Mouse (Mus musculus) stomach, postnatal 0 days (tissue): Measurements from ENCODE around the gene Col24a1. TPM values are rescaled to one million over a fixed set of nuclear protein-coding genes. Genes with fewer than 3 reads are reported as not detected.

Source experiments
- ATAC-seq: fragments of 200-750 bp; cut with Nextera tagmentation; 2 replicates; pipeline ENCODE4 v1.8.0; 2017; ENCODE audit not compliant: low FRiP score, low TSS enrichment
- DNase-seq: peaks from one replicate; pipeline ENCODE4 v3.0.0-alpha.2; 2016; ENCODE audit warnings: low spot score
- H3K27ac ChIP-seq: fragments of 300-500 bp; sonication (generic); replicated peaks from 2 replicates; pipeline ENCODE4 v1.5.1; 2014; ENCODE audit warnings: mild to moderate bottlenecking, control low read depth
- H3K27me3 ChIP-seq: fragments of 300-500 bp; sonication (generic); 2 replicates; pipeline ENCODE4 v1.6.1; 2014; ENCODE audit warnings: low read length; ENCODE audit not compliant: control insufficient read depth, insufficient read depth
- H3K36me3 ChIP-seq: fragments of 300-500 bp; sonication (generic); 2 replicates; pipeline ENCODE4 v1.6.1; 2014; ENCODE audit warnings: low read length, mixed read lengths; ENCODE audit not compliant: control insufficient read depth, insufficient read depth
- H3K4me1 ChIP-seq: fragments of 300-500 bp; sonication (generic); replicated peaks from 2 replicates; pipeline ENCODE4 v1.6.1; 2014; ENCODE audit warnings: antibody characterized with exemption; ENCODE audit not compliant: control insufficient read depth, insufficient read depth
- H3K4me2 ChIP-seq: fragments of 300-500 bp; sonication (generic); replicated peaks from 2 replicates; pipeline ENCODE4 v1.6.1; 2014; ENCODE audit warnings: low read depth, mild to moderate bottlenecking, control low read depth, moderate library complexity
- H3K4me3 ChIP-seq: fragments of 300-500 bp; sonication (generic); 2 replicates; pipeline ENCODE4 v1.5.1; 2014; ENCODE audit warnings: low read depth, low read length, control low read depth
- H3K9ac ChIP-seq: fragments of 300-500 bp; sonication (generic); 2 replicates; pipeline ENCODE4 v1.6.1; 2014; ENCODE audit warnings: mild to moderate bottlenecking, low read length, control low read depth, mixed read lengths
- H3K9me3 ChIP-seq: fragments of 300-500 bp; sonication (generic); 2 replicates; pipeline ENCODE4 v1.6.1; 2016; ENCODE audit warnings: low read length; ENCODE audit not compliant: control insufficient read depth
- CTCF ChIP-seq: IDR thresholded peaks from 2 replicates; pipeline ENCODE4 v1.5.1; 2016; ENCODE audit warnings: antibody characterized with exemption, low read depth, mild to moderate bottlenecking, moderate library complexity
- EP300 ChIP-seq: optimal IDR thresholded peaks from 2 replicates; pipeline ENCODE3; 2016; ENCODE audit warnings: antibody characterized with exemption
- WGBS: fragments of 180-500 bp; shearing (Covaris S2); extraction: QIAGEN DNeasy Blood & Tissue Kit; methylation state at CpG from one replicate; pipeline ENCODE4 v1.1.7; 2014; 5-methylcytosine and 5-hydroxymethylcytosine counted together
- polyA plus RNA-seq: library from polyadenylated mRNA; unstranded; fragments of >200 nt; fragmentation: Nextera tagmentation; extraction: Ambion mirVana; gene quantifications from 2 replicates; pipeline ENCODE4 v1.2.1, GENCODE M21; 2015

Gene Col24a1
- polyA plus RNA-seq, 1 experiment from 2014 or later: 0.89 TPM

DNA sequence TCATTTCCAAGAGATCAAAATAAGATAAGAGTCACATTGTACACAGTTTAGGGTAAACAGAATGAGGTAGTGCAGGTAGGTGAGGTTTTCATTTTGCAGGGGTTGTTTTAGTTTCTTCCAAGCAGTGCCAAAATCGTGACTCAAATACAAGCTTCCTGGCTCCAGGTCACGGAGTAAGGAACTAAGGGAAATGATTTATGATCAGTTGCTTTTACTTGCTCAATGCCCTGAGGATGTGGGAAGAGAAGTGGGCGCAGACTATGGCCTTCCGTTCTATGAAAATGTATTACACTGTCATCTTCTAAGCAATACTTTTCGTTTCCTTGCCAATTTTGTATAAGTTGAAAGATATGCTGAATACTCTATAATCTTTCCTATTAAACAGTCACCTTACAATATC lies 13.0 kb downstream of the Col24a1 start:
- 46% methylated on average over 5 of the region's 5 CpGs for WGBS
- H3K4me1 ChIP-seq: no peaks in the 10 kb centered on the region
- H3K27ac ChIP-seq: no peak overlapping the region
- ATAC-seq: no peak
- H3K36me3 ChIP-seq: no peaks in the 10 kb centered on the region
- H3K4me3 ChIP-seq: no peak overlapping the region
- no peak for TF ChIP-seq EP300
- no peak for TF ChIP-seq CTCF
- no peak overlapping the region for H3K4me2 ChIP-seq
- no peaks in the 10 kb centered on the region for H3K27me3 ChIP-seq
- no peak for DNase-seq
- H3K9ac ChIP-seq: no peak overlapping the region
- no peaks in the 10 kb centered on the region for H3K9me3 ChIP-seq

DNA sequence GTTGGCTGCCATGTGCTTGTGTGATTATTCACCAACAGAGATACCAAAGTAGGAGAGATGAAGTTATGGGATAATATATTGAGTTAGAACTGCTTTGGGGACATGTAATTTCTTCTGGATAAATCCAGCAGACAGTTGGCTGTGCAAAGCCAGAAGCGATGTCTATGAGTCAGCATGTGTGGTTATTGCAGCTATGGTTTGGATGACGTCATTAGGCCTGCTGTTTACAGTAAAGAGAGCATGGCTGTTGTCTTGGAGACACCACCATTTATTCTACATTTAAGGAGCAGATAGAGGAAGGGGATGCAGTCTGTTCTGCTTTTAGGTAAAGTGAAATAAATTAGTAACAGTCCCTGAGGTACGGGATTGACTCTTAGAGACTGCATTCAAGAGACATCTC lies 14.9 kb downstream of the Col24a1 start:
- H3K9me3 ChIP-seq: no peaks in the 10 kb centered on the region
- WGBS: 64% methylated on average over 3 of the region's 3 CpGs
- no peak for ATAC-seq
- H3K4me3 ChIP-seq: no peak overlapping the region
- H3K36me3 ChIP-seq: no peaks in the 10 kb centered on the region
- no peak overlapping the region for H3K27ac ChIP-seq
- no peaks in the 10 kb centered on the region for H3K4me1 ChIP-seq
- no peak overlapping the region for H3K9ac ChIP-seq
- TF ChIP-seq CTCF (no peak), EP300 (no peak)
- no peaks in the 10 kb centered on the region for H3K27me3 ChIP-seq
- no peak overlapping the region for H3K4me2 ChIP-seq
- DNase-seq: no peak

DNA sequence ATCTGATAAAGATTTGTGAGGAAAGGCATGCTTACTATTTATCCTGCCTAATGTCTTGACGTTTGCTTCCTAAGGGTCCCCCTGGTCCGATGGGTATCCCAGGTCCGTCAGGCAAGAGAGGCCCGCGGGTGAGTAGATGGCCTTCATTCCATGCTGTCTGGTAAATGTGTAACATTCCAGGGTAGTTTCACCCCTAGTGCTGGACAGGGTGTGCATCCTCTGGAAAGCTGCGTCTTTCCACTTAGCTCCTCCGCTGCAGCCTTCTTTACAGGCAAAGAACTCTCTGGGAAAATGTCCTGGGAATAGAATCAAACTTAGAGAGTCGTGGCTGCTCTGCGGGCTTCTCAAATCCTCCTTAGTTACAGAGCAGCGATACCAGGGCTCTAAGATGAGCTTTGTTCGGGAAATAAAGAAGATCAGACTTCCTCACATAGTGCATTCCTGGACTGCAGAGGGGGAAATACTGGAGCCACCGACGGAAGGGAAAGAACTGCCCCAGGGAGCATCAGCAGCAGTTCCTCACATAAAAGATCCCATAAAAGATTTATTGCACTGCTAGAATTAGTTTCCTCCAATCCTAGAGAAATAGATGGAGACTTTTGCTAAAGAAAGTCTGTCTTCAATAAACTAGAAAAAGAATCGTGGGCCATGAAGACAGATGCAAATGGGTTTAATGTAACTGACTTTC lies 28.5 kb downstream of the Col24a1 start:
- ATAC-seq: no peak
- WGBS: 71% methylated on average over 14 of the region's 14 CpGs
- DNase-seq: no peak
- Histone ChIP-seq H3K27ac (no peak overlapping the region), H3K9me3 (no peaks in the 10 kb centered on the region), H3K27me3 (no peaks in the 10 kb centered on the region), H3K9ac (no peak overlapping the region), H3K4me1 (no peaks in the 10 kb centered on the region), H3K4me2 (no peak overlapping the region), H3K36me3 (no peaks in the 10 kb centered on the region), H3K4me3 (no peak overlapping the region)
- TF ChIP-seq EP300: no peak
- no peak for TF ChIP-seq CTCF

DNA sequence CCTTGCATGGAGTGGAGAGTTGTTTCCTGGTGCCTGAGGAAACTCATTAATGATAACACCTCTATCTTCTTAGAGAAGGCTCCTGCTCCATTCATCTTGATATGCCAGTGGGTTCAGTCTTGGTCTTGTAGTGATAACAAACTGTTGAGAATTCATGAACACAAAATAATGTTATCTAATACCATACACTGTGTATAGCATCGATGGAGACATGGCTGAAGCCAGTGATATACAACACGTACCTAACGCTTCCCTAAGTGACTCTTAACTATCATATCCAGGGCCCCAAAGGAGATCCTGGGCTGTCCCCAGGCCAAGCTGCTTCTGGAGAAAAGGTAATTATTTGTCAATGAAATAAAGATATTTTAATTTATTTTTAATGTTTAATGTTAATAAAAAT lies 33.1 kb downstream of the Col24a1 start:
- ATAC-seq (no peak), DNase-seq (no peak)
- Histone ChIP-seq H3K9ac (no peak overlapping the region), H3K9me3 (no peaks in the 10 kb centered on the region), H3K27me3 (no peaks in the 10 kb centered on the region), H3K4me3 (no peak overlapping the region), H3K4me2 (no peak overlapping the region), H3K36me3 (no peaks in the 10 kb centered on the region), H3K4me1 (no peaks in the 10 kb centered on the region), H3K27ac (no peak overlapping the region)
- WGBS: 92% methylated on average over 3 of the region's 3 CpGs
- TF ChIP-seq EP300 (no peak), CTCF (no peak)

DNA sequence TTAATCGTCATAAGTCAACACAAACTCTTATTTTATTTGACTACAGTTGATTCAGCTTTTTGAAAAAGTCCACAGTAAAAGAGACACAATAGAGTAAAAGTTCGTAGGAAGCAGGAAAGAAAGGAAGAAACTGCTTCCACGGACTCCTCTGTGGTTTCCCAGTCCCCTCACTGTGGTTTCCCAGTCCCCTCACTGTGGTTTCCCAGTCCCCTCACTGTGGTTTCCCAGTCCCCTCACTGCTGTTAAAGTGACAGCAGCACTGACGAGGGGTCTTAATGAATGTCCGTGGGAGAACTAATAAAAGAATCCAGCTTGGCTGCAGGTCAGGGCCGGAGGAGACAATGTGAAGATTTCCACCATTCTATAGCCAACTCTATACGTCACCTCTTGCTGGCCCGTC lies 39.4 kb downstream of the Col24a1 start:
- Histone ChIP-seq H3K9ac (no peak overlapping the region), H3K4me3 (no peak overlapping the region), H3K27ac (no peak overlapping the region), H3K36me3 (no peaks in the 10 kb centered on the region), H3K9me3 (no peaks in the 10 kb centered on the region), H3K4me1 (no peaks in the 10 kb centered on the region), H3K4me2 (no peak overlapping the region), H3K27me3 (no peaks in the 10 kb centered on the region)
- ATAC-seq (no peak), DNase-seq (no peak)
- TF ChIP-seq CTCF: no peak
- TF ChIP-seq EP300: no peak
- 71% methylated on average over 8 of the region's 8 CpGs for WGBS

DNA sequence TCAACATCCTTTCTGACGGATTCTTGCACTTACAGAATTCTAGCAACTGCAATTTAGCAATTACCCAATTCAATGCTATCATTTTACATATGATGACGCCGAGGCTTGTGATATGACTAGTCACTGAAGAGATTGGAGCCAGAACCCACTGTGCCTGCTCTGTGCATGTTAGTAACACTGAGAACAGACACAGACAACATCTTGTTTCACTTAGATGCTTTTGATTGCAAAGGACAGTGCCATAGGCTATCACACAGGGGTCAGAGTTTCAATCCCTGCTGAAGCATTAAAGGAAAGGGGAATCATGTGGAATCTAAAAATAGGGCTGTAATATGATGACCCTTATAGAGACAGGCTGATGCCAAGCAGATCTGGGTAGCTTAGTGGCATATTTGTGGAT lies 41.8 kb downstream of the Col24a1 start:
- H3K9ac ChIP-seq: no peak overlapping the region
- no peaks in the 10 kb centered on the region for H3K9me3 ChIP-seq
- no peak overlapping the region for H3K4me2 ChIP-seq
- no peak overlapping the region for H3K27ac ChIP-seq
- H3K4me1 ChIP-seq: no peaks in the 10 kb centered on the region
- no peak for ATAC-seq
- no peak overlapping the region for H3K4me3 ChIP-seq
- H3K36me3 ChIP-seq: no peaks in the 10 kb centered on the region
- 85% methylated on average over 3 of the region's 3 CpGs for WGBS
- no peak for DNase-seq
- no peak for TF ChIP-seq CTCF
- TF ChIP-seq EP300: no peak
- no peaks in the 10 kb centered on the region for H3K27me3 ChIP-seq
